Mouse (Mus musculus) gastrocnemius, postnatal 25 days (tissue): ENCODE measurements around the gene Xlr3b. TPM values are rescaled to one million over a fixed set of nuclear protein-coding genes. Genes with fewer than 3 reads are reported as not detected.
"Not testable (repeated sequence)": the region's sequence is repeated elsewhere in the genome, so short reads cannot be mapped to it uniquely, and the experiment has no call there.

Source experiments
- DNase-seq: peaks from one replicate; pipeline ENCODE4 v3.0.0; 2022
- long read RNA-seq, 2 experiments: library from polyadenylated mRNA; stranded (forward); transcript quantifications; one replicate each; pipeline ENCODE4 v2.0.0; 2021
- total RNA-seq, 2 experiments: library from RNA; stranded (reverse); gene quantifications; 1 replicate in 1 of 2; 2 replicates in 1 of 2; pipeline ENCODE4 v1.2.3; 2021

The Xlr3b gene
- 1 to 10 TPM in 1 of 2 experiments, under 1 TPM in 1; 0.51 to 2.7 TPM for total RNA-seq
- long read RNA-seq, experiment 1, partial matches to known transcripts: 1 of 5 reads
- long read RNA-seq, experiment 1, other reads (novel, unspliced or antisense): 2 of 5 reads
- long read RNA-seq, experiment 2, transcript Xlr3b-201 (9 exons, 1,564 nt): major isoform, 5 of 7 reads
- long read RNA-seq, experiment 2, partial matches to known transcripts: 0 of 7 reads
- long read RNA-seq, experiment 2, other reads (novel, unspliced or antisense): 2 of 7 reads

GRCm38 (mm10) chrX:73191934-73192333, at the start of gene Xlr3b:
Gene Xlr3b, plus strand, starts transcription at chrX:73192207.
- DNase-seq: not testable (repeated sequence)

GRCm38 (mm10) chrX:73143218-73143618, 48.8 kb upstream of the Xlr3b start:
- DNase-seq: not testable (repeated sequence)

GRCm38 (mm10) chrX:73148496-73148895, 43.5 kb upstream of the Xlr3b start, which contains the start of gene Xlr5b:
Gene Xlr5b, plus strand, starts transcription at chrX:73148796.
- not testable (repeated sequence) for DNase-seq

- not testable (repeated sequence) for DNase-seq
These were observed 42.7 kb upstream of the Xlr3b start, which contains the start of gene DXBay18 for GRCm38 (mm10) chrX:73149350-73149749. Gene DXBay18, minus strand, starts transcription at chrX:73149450.

- DNase-seq: not testable (repeated sequence)
These were observed 15.1 kb upstream of the Xlr3b start, which contains the start of gene Spin2d for GRCm38 (mm10) chrX:73176889-73177288. Gene Spin2d, minus strand, starts transcription at chrX:73176989.

GRCm38 (mm10) chrX:73213819-73214564, 22.0 kb downstream of the Xlr3b start, which contains the start of gene Xlr4b:
Gene Xlr4b, plus strand, starts transcription at chrX:73214333.
- not testable (repeated sequence) for DNase-seq

GRCm38 (mm10) chrX:73225365-73225764, 33.4 kb downstream of the Xlr3b start:
- DNase-seq: no peak

- DNase-seq: peak; percentile 78
These were observed 36.1 kb downstream of the Xlr3b start, which contains the start of gene F8a for GRCm38 (mm10) chrX:73227914-73228605. Gene F8a, plus strand, starts transcription at chrX:73228291.

GRCm38 (mm10) chrX:73228606-73229214, 36.7 kb downstream of the Xlr3b start:
- DNase-seq: peak; percentile 65

- no peak for DNase-seq
These were observed 37.3 kb downstream of the Xlr3b start for GRCm38 (mm10) chrX:73229288-73229687.

- DNase-seq: not testable (repeated sequence)
These were observed 50.9 kb downstream of the Xlr3b start, which contains the start of gene Xlr4c for GRCm38 (mm10) chrX:73242821-73243325. Gene Xlr4c, minus strand, starts transcription at chrX:73243130.

Other genes starting within 250 kb of the Xlr3b start
- 1 to 10 TPM; 2.1 to 4.4 TPM for gene Zfp185, start 204.9 kb upstream of the Xlr3b start, total RNA-seq
- not detected for gene Pnma5, start 155.1 kb upstream of the Xlr3b start, total RNA-seq
- gene Pnma3, start 127.4 kb upstream of the Xlr3b start, total RNA-seq: not detected
- under 1 TPM in 1 of 2 experiments, not detected in 1; 0.56 TPM for gene Xlr4a, start 109.7 kb upstream of the Xlr3b start, total RNA-seq
- gene Xlr3a, start 95.1 kb upstream of the Xlr3b start, total RNA-seq: 1 to 10 TPM in 1 of 2 experiments, under 1 TPM in 1; 0.91 to 3.8 TPM
- not detected for gene Gm14685, start 75.2 kb upstream of the Xlr3b start, total RNA-seq
- gene Xlr5b, start 43.4 kb upstream of the Xlr3b start, total RNA-seq: not detected
- gene DXBay18, start 42.8 kb upstream of the Xlr3b start, total RNA-seq: not detected
- gene Spin2d, start 15.2 kb upstream of the Xlr3b start, total RNA-seq: not detected
- gene Xlr4b, start 22.1 kb downstream of the Xlr3b start, total RNA-seq: not detected
- 1 to 10 TPM; 6.3 to 7.7 TPM for gene F8a, start 36.1 kb downstream of the Xlr3b start, total RNA-seq
- gene Xlr4c, start 50.9 kb downstream of the Xlr3b start, total RNA-seq: not detected
- under 1 TPM in 1 of 2 experiments, not detected in 1; 0.24 TPM for gene Xlr3c, start 73.2 kb downstream of the Xlr3b start, total RNA-seq
- not detected for gene Xlr5a, start 100.8 kb downstream of the Xlr3b start, total RNA-seq
- not detected for gene Xlr5c, start 100.8 kb downstream of the Xlr3b start, total RNA-seq
- not detected for gene Gm45015, start 144.6 kb downstream of the Xlr3b start, total RNA-seq
- 1 to 10 TPM; 4.4 to 5.9 TPM for gene Zfp275, start 150.4 kb downstream of the Xlr3b start, total RNA-seq
- gene Gm18336, start 206.5 kb downstream of the Xlr3b start, total RNA-seq: not detected
- gene Zfp92, start 218.9 kb downstream of the Xlr3b start, total RNA-seq: under 1 TPM in 1 of 2 experiments, not detected in 1; 0.05 TPM
- gene Trex2, start 243.1 kb downstream of the Xlr3b start, total RNA-seq: not detected